8 mouse cellular contexts compared by ENCODE assay signal in the genomic region with DNA sequence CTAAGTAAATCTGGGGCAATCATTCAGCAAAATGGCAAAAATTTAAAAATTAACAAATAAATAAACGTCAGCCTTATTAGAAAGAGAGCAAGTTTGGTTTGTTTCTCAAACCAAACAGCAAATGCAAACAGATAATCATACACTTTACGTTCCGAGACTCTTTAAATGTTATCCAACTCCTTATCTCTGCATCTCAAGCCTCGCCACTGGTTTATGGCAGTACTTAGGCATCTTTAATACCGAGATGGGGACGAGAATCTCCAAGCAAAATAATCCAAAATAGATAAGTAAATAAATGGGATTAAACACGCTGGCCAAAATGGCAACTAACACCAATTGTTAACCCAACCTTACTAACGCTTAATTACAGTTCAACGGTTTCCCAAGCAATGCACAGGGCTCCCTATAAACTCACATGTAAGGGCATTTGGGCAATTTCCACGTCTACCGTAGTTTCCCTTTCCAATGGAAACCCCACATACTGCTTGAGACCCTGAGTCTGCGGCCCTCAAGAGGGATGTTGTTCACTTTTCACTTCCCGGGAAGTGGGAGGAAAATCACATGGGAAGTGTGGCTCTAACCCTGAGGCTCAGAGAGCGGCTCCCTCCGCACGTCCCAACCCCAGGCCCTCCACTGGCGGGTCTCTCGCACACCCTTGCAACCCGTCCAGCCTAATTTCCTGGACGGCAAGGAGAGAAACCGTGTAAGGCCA. TPM values are rescaled to one million over a fixed set of nuclear protein-coding genes. Genes with fewer than 3 reads are reported as not detected.
DNase-seq lines count a peak whose midpoint lies in the region; ATAC-seq lines count a peak whose summit lies in the region.

No protein-coding gene starts in this region.

- H3K27me3 ChIP-seq in hindbrain, embryonic 15.5 days: no peaks in the 10 kb centered on the region
- H3K27me3 ChIP-seq in midbrain, embryonic 14.5 days (ENCODE audit: control insufficient read depth, insufficient read depth, low read length): no peaks in the 10 kb centered on the region

- H3K27ac ChIP-seq in hindbrain, embryonic 15.5 days (replicated peaks): peak overlapping the region; percentile 86
- peak overlapping the region; percentile 86; the same call in 1 of the 2 replicates for H3K27ac ChIP-seq in midbrain, embryonic 14.5 days (replicated peaks; ENCODE audit: low read depth, low read length)

- peak overlapping the region; percentile 96 for H3K4me2 ChIP-seq in hindbrain, embryonic 15.5 days
- peak overlapping the region; percentile 97 for H3K4me2 ChIP-seq in midbrain, embryonic 14.5 days (ENCODE audit: low read length)

- no peaks in the 10 kb centered on the region for H3K36me3 ChIP-seq in hindbrain, embryonic 15.5 days
- no peaks in the 10 kb centered on the region for H3K36me3 ChIP-seq in midbrain, embryonic 14.5 days (ENCODE audit: control insufficient read depth, insufficient read depth, low read length)

- ATAC-seq in frontal cortex, adult (ENCODE audit: low TSS enrichment): peak; percentile 2; the same call in 1 of the 2 replicates
- peak; percentile 17; the same call in 1 of the 2 replicates for ATAC-seq in hindbrain, embryonic 15.5 days (ENCODE audit: low FRiP score, low read depth)
- ATAC-seq in midbrain, embryonic 14.5 days (ENCODE audit: low FRiP score, low TSS enrichment): no peak

- DNase-seq in frontal cortex, postnatal 36 days (ENCODE audit: low spot score in 2 of 2): no peak
- peak; percentile 29 for DNase-seq in 416B (ENCODE audit: low read depth)
- DNase-seq in c-Kit-negative CD71-positive TER-119-positive erythroid progenitor cells, embryonic 14.5 days (ENCODE audit: low read depth, low spot score): peak; percentile 20
- DNase-seq in midbrain, embryonic 14.5 days: no peak
- no peak for DNase-seq in gastrocnemius, postnatal 14 days
- no peak for DNase-seq in thymus, adult 18-20 months

- H3K9me3 ChIP-seq in hindbrain, embryonic 15.5 days: no peaks in the 10 kb centered on the region
- H3K9me3 ChIP-seq in midbrain, embryonic 14.5 days (ENCODE audit: control insufficient read depth, low read length): no peaks in the 10 kb centered on the region

- H3K9ac ChIP-seq in hindbrain, embryonic 15.5 days: peak overlapping the region; percentile 95
- H3K9ac ChIP-seq in midbrain, embryonic 14.5 days (replicated peaks; ENCODE audit: low read length): peak overlapping the region; percentile 89

- peak overlapping the region; percentile 89 for H3K4me3 ChIP-seq in hindbrain, embryonic 15.5 days
- peak overlapping the region; percentile 98 for H3K4me3 ChIP-seq in midbrain, embryonic 14.5 days (replicated peaks; ENCODE audit: low read depth, low read length)

- WGBS in hindbrain, embryonic 15.5 days: 10% methylated on average over 21 of the region's 21 CpGs
- 8% methylated on average over 21 of the region's 21 CpGs for WGBS in midbrain, embryonic 14.5 days

- intact Hi-C loops in gastrocnemius, postnatal 14 days (cut with DNase I; ENCODE audit: low total_unique reads): no loop called here

- peaks cover 28% of the 10 kb centered on the region for H3K4me1 ChIP-seq in hindbrain, embryonic 15.5 days (replicated peaks)
- peaks cover 16% of the 10 kb centered on the region for H3K4me1 ChIP-seq in midbrain, embryonic 14.5 days (ENCODE audit: control insufficient read depth, insufficient read depth, low read length)

RNA-seq across cellular contexts. Expression of a gene that starts 0.9 kb away (rescaled TPM):
- polyA plus RNA-seq in hindbrain, embryonic 15.5 days (2015; fragmentation: Nextera tagmentation; extraction: Ambion mirVana): 113 and 122 TPM in 2 replicates
- polyA plus RNA-seq in midbrain, embryonic 14.5 days (2014; fragmentation: Nextera tagmentation; extraction: Ambion mirVana): 136 and 137 TPM in 2 replicates
- 10 to 100 TPM; 24.6 to 25.2 TPM for total RNA-seq in gastrocnemius, postnatal 14 days (2021)

RNA-seq across cellular contexts. Expression of a gene that starts 48.6 kb away (rescaled TPM):
- 6.4 and 6.8 TPM in 2 replicates for polyA plus RNA-seq in hindbrain, embryonic 15.5 days (2015; fragmentation: Nextera tagmentation; extraction: Ambion mirVana)
- polyA plus RNA-seq in midbrain, embryonic 14.5 days (2014; fragmentation: Nextera tagmentation; extraction: Ambion mirVana): 4.7 and 6.0 TPM in 2 replicates
- total RNA-seq in gastrocnemius, postnatal 14 days (2021): 1 to 10 TPM; 4.5 to 4.8 TPM

Comparison
In these comparisons a context has a peak if more than half of its experiments do, and no peak if none do; other contexts are left out.
1. DNase-seq: peak in 416B (single experiment) and c-Kit-negative CD71-positive TER-119-positive erythroid progenitor cells, embryonic 14.5 days (single experiment); none in frontal cortex, postnatal 36 days (0 of 2), midbrain, embryonic 14.5 days (single experiment), gastrocnemius, postnatal 14 days (single experiment) and thymus, adult 18-20 months (0 of 2).